Mouse (Mus musculus) stomach, embryonic 14.5 days (tissue): ENCODE data around the gene Padi2. TPM values are rescaled to one million over a fixed set of nuclear protein-coding genes. Genes with fewer than 3 reads are reported as not detected.

Source experiments
- ATAC-seq: fragments of 200-750 bp; cut with Nextera tagmentation; 2 replicates; pipeline ENCODE4 v1.8.0; 2017; ENCODE audit warnings: low read depth, moderate TSS enrichment; ENCODE audit not compliant: insufficient number of reproducible peaks, insufficient read depth, low FRiP score
- H3K27ac ChIP-seq: fragments of 300-500 bp; sonication (generic); 2 replicates; pipeline ENCODE4 v1.5.1; 2014; ENCODE audit warnings: mild to moderate bottlenecking, low read length, moderate library complexity, mixed read lengths
- H3K27me3 ChIP-seq: fragments of 300-500 bp; sonication (generic); 2 replicates; pipeline ENCODE4 v1.6.1; 2014; ENCODE audit warnings: low read length, control low read depth, mixed read lengths; ENCODE audit not compliant: control insufficient read depth, insufficient read depth
- H3K36me3 ChIP-seq: fragments of 300-500 bp; sonication (generic); 2 replicates; pipeline ENCODE4 v1.6.1; 2014; ENCODE audit warnings: mild to moderate bottlenecking, control low read depth, low read length, moderate library complexity, mixed read lengths; ENCODE audit not compliant: control insufficient read depth, insufficient read depth
- H3K4me1 ChIP-seq: fragments of 300-500 bp; sonication (generic); 2 replicates; pipeline ENCODE4 v1.6.1; 2014; ENCODE audit warnings: low read length, control low read depth, mixed read lengths; ENCODE audit not compliant: control insufficient read depth, insufficient read depth
- H3K4me2 ChIP-seq: fragments of 300-500 bp; sonication (generic); replicated peaks from 2 replicates; pipeline ENCODE4 v1.6.1; 2014; ENCODE audit warnings: low read depth, low read length, control low read depth
- H3K4me3 ChIP-seq: fragments of 300-500 bp; sonication (generic); 2 replicates; pipeline ENCODE4 v1.5.1; 2014; ENCODE audit warnings: low read depth, low read length, control low read depth
- H3K9ac ChIP-seq: fragments of 300-500 bp; sonication (generic); replicated peaks from 2 replicates; pipeline ENCODE4 v1.6.1; 2014; ENCODE audit warnings: low read depth, mild to moderate bottlenecking, control low read depth, low read length, moderate library complexity, mixed read lengths
- H3K9me3 ChIP-seq: fragments of 300-500 bp; sonication (generic); 2 replicates; pipeline ENCODE4 v1.6.1; 2016; ENCODE audit warnings: low read depth, low read length, control low read depth; ENCODE audit not compliant: control insufficient read depth
- WGBS: fragments of 180-500 bp; shearing (Covaris S2); extraction: QIAGEN DNeasy Blood & Tissue Kit; methylation state at CpG from one replicate; pipeline ENCODE4 v1.1.7; 2014; 5-methylcytosine and 5-hydroxymethylcytosine counted together
- polyA plus RNA-seq: library from polyadenylated mRNA; unstranded; fragments of >200 nt; fragmentation: Nextera tagmentation; extraction: Ambion mirVana; gene quantifications from 2 replicates; pipeline ENCODE4 v1.2.1, GENCODE M21; 2014

Padi2 gene
- polyA plus RNA-seq, 1 experiment from 2014 or later, result 1.5 TPM

DNA sequence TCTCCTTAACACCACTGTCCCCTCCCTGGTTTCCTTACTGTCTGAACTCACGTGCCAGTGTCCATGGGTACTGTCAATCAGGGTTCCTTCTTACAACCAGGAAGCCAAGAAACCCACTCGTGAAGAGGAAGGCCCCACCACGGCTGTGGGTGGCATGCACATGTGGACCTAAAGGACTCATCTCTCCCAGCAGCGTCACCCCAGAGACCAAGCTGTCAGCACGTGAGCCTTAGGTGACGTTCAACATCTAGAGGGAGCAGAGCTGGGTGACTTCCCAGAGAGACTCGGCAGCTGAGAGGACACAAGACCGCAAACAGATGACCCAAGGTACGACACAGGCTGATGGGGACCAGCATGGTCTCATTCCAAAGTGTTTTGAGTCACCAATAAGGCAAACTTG is 28.7 kb upstream of the Padi2 start:
- ATAC-seq, result no peak
- 0 out of 2 replicates have a peak, but pooled peaks cover 4% of the 10 kb centered on the region for H3K9me3 ChIP-seq
- H3K9ac ChIP-seq, result no peak overlapping the region
- H3K36me3 ChIP-seq, result no peaks in the 10 kb centered on the region
- no peak overlapping the region for H3K27ac ChIP-seq
- 76% methylated on average over 9 of the region's 9 CpGs for WGBS
- no peak overlapping the region for H3K4me3 ChIP-seq
- no peaks in the 10 kb centered on the region for H3K27me3 ChIP-seq
- H3K4me1 ChIP-seq, result no peaks in the 10 kb centered on the region
- no peak overlapping the region for H3K4me2 ChIP-seq

GRCm38 (mm10) chr4:140878655-140879054 is 27.5 kb upstream of the Padi2 start:
- Histone ChIP-seq H3K27ac (no peak overlapping the region), H3K4me3 (no peak overlapping the region), H3K9me3 (no peaks in the 10 kb centered on the region), H3K9ac (no peak overlapping the region), H3K27me3 (no peaks in the 10 kb centered on the region), H3K4me1 (no peaks in the 10 kb centered on the region), H3K36me3 (no peaks in the 10 kb centered on the region), H3K4me2 (no peak overlapping the region)
- ATAC-seq, result no peak
- WGBS, result 87% methylated on average over 9 of the region's 9 CpGs

- ATAC-seq, result no peak
- Histone ChIP-seq H3K4me2 (no peak overlapping the region), H3K9me3 (no peaks in the 10 kb centered on the region), H3K4me1 (no peaks in the 10 kb centered on the region), H3K9ac (no peak overlapping the region), H3K4me3 (no peak overlapping the region), H3K36me3 (no peaks in the 10 kb centered on the region), H3K27ac (no peak overlapping the region), H3K27me3 (no peaks in the 10 kb centered on the region)
- 89% methylated on average over 6 of the region's 6 CpGs for WGBS
Measured at GRCm38 (mm10) chr4:140879116-140879515, 27.0 kb upstream of the Padi2 start.

GRCm38 (mm10) chr4:140879739-140880138 is 26.4 kb upstream of the Padi2 start:
- WGBS, result 66% methylated on average over 4 of the region's 4 CpGs
- H3K4me1 ChIP-seq, result no peaks in the 10 kb centered on the region
- no peak for ATAC-seq
- no peaks in the 10 kb centered on the region for H3K9me3 ChIP-seq
- H3K4me3 ChIP-seq, result no peak overlapping the region
- no peak overlapping the region for H3K4me2 ChIP-seq
- H3K36me3 ChIP-seq, result no peaks in the 10 kb centered on the region
- H3K9ac ChIP-seq, result no peak overlapping the region
- no peak overlapping the region for H3K27ac ChIP-seq
- no peaks in the 10 kb centered on the region for H3K27me3 ChIP-seq

DNA sequence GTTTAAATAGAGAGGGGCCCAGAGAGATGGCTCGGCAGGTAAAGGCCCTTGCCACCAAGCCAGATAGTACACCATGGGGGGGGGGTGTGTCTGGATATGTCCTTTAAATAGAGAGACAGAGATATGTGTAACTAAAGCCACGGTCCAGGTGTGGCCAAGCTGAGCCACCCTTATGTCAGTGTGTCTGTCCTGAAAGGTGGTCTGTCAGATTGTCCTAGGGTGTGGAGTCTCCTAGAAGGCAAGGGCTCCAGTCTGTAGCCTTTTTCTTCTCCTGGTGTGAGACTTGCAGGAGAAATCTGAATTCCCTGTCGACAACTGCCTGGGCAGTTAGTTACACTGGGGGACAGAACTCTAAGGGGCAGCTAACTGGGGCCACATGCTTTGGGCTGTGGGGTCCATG is 25.9 kb upstream of the Padi2 start:
- Histone ChIP-seq H3K27me3 (no peaks in the 10 kb centered on the region), H3K36me3 (no peaks in the 10 kb centered on the region), H3K4me2 (no peak overlapping the region), H3K4me3 (no peak overlapping the region), H3K9me3 (no peaks in the 10 kb centered on the region), H3K9ac (no peak overlapping the region), H3K27ac (no peak overlapping the region), H3K4me1 (no peaks in the 10 kb centered on the region)
- no peak for ATAC-seq
- 69% methylated on average over 3 of the region's 3 CpGs for WGBS

DNA sequence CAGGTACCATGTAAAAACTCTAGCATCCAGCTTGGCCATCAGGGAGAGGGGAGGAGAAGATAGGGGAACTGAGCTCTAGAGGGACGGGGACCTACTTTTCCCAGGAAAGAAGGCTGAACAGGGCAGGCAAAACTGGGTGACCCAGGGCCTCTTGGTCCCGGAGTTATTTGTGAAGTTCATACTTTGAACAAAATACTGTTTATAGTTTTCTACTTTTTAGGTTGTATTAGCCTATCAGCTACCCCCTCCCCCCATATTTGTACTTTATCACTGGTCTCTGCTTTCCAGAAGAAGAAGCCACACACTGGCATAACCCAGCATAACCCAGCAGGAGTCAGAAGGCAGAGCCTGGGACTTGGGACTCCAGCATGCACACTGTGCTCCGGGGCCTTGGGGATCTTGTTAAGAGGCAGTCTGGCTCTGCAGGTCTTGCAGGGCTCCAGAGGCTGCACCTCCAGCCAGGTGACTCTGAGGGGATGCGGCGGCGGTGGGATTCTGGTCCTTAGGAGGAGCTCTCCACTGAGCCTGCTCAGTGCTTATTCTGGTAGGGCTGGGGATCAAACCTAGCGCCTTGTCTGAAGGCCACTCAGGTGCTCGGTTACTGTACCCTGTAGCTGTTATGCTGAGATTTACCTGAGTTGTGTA is 25.0 kb upstream of the Padi2 start:
- H3K9me3 ChIP-seq, result no peaks in the 10 kb centered on the region
- H3K36me3 ChIP-seq, result no peaks in the 10 kb centered on the region
- H3K4me3 ChIP-seq, result no peak overlapping the region
- H3K27ac ChIP-seq, result no peak overlapping the region
- H3K9ac ChIP-seq, result no peak overlapping the region
- WGBS, result 86% methylated on average over 8 of the region's 8 CpGs
- no peak for ATAC-seq
- no peaks in the 10 kb centered on the region for H3K27me3 ChIP-seq
- no peaks in the 10 kb centered on the region for H3K4me1 ChIP-seq
- no peak overlapping the region for H3K4me2 ChIP-seq

- 92% methylated on average over 13 of the region's 13 CpGs for WGBS
- H3K4me3 ChIP-seq, result no peak overlapping the region
- H3K4me1 ChIP-seq, result no peaks in the 10 kb centered on the region
- H3K4me2 ChIP-seq, result no peak overlapping the region
- H3K36me3 ChIP-seq, result no peaks in the 10 kb centered on the region
- no peak for ATAC-seq
- H3K27me3 ChIP-seq, result no peaks in the 10 kb centered on the region
- H3K9ac ChIP-seq, result no peak overlapping the region
- H3K9me3 ChIP-seq, result no peaks in the 10 kb centered on the region
- no peak overlapping the region for H3K27ac ChIP-seq
Measured at GRCm38 (mm10) chr4:140881771-140882170, 24.4 kb upstream of the Padi2 start.

GRCm38 (mm10) chr4:140882365-140882764 is 23.8 kb upstream of the Padi2 start:
- no peak overlapping the region for H3K4me3 ChIP-seq
- no peak overlapping the region for H3K27ac ChIP-seq
- no peaks in the 10 kb centered on the region for H3K36me3 ChIP-seq
- no peaks in the 10 kb centered on the region for H3K27me3 ChIP-seq
- no peaks in the 10 kb centered on the region for H3K9me3 ChIP-seq
- no peak overlapping the region for H3K4me2 ChIP-seq
- no peaks in the 10 kb centered on the region for H3K4me1 ChIP-seq
- 66% methylated on average over 4 of the region's 4 CpGs for WGBS
- no peak for ATAC-seq
- H3K9ac ChIP-seq, result no peak overlapping the region

- 92% methylated on average over 3 of the region's 3 CpGs for WGBS
- no peak overlapping the region for H3K27ac ChIP-seq
- H3K4me3 ChIP-seq, result no peak overlapping the region
- no peak overlapping the region for H3K9ac ChIP-seq
- H3K4me2 ChIP-seq, result no peak overlapping the region
- no peaks in the 10 kb centered on the region for H3K36me3 ChIP-seq
- no peaks in the 10 kb centered on the region for H3K27me3 ChIP-seq
- no peaks in the 10 kb centered on the region for H3K9me3 ChIP-seq
- no peak for ATAC-seq
- no peaks in the 10 kb centered on the region for H3K4me1 ChIP-seq
Measured at GRCm38 (mm10) chr4:140882981-140883380, 23.2 kb upstream of the Padi2 start.
